In the genomic region with DNA sequence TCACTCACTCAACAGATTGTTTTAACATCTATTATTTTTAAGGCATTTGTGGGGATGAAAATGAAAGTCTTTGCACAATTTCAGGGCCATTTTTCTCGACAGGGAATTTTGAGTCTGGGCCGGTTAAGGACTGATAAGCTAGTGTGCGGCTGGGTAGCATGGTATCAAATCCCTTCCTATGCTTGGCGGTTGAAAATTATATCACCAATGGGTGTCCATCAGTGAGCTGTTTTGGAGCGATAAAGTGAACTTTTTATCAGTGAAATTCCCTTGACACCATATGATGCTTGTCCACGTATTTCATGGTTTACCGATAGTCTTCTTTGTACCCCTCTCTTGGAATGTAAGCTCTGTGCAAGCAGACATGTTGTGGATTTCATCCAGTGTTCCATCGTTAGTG, we compare ENCODE assay signal across 11 mouse cellular contexts. TPM values are rescaled to one million over a fixed set of nuclear protein-coding genes. Genes with fewer than 3 reads are reported as not detected.
"Had no signal": no experiment of that assay in that cellular context is flagged by ENCODE, and none has a peak within 500 bp of the region (broad histone marks: within the 10 kb centered on the region; RNA-seq: fewer than 3 reads in every experiment).

No protein-coding gene starts in this region.

- ATAC-seq: midbrain, embryonic 15.5 days had no signal

- DNase-seq: lung, postnatal 14 days; right cerebral cortex, postnatal 25 days; thymus, postnatal 4 days had no signal

- H3K9me3 ChIP-seq: kidney, embryonic 15.5 days; limb, embryonic 12.5 days; lung, embryonic 15.5 days; midbrain, embryonic 15.5 days had no signal

- H3K4me3 ChIP-seq: kidney, embryonic 15.5 days; limb, embryonic 12.5 days; lung, embryonic 15.5 days; megakaryocyte, embryonic 14.5 days; midbrain, embryonic 15.5 days had no signal

- H3K27ac ChIP-seq: kidney, embryonic 15.5 days; limb, embryonic 12.5 days; lung, embryonic 15.5 days; macrophage; midbrain, embryonic 15.5 days; stomach, postnatal 0 days had no signal

- H3K9ac ChIP-seq: kidney, embryonic 15.5 days; limb, embryonic 12.5 days; lung, embryonic 15.5 days; midbrain, embryonic 15.5 days had no signal

- H3K36me3 ChIP-seq: kidney, embryonic 15.5 days; limb, embryonic 12.5 days; lung, embryonic 15.5 days; midbrain, embryonic 15.5 days had no signal

- H3K4me1 ChIP-seq: kidney, embryonic 15.5 days; limb, embryonic 12.5 days; lung, embryonic 15.5 days; megakaryocyte, embryonic 14.5 days; midbrain, embryonic 15.5 days had no signal

- H3K27me3 ChIP-seq: kidney, embryonic 15.5 days; limb, embryonic 12.5 days; lung, embryonic 15.5 days; megakaryocyte, embryonic 14.5 days; midbrain, embryonic 15.5 days had no signal

- H3K4me2 ChIP-seq: kidney, embryonic 15.5 days; limb, embryonic 12.5 days; lung, embryonic 15.5 days; midbrain, embryonic 11.5 days; midbrain, embryonic 15.5 days had no signal

RNA-seq across cellular contexts. Expression of gene Pawr, which starts 17.5 kb away (rescaled TPM):
- polyA plus RNA-seq: macrophage had no signal
